Mouse (Mus musculus): ENCODE data around the gene Prkd2. TPM values are rescaled to one million over a fixed set of nuclear protein-coding genes. Genes with fewer than 3 reads are reported as not detected.

Prkd2 gene
- total RNA-seq (2014; rRNA removed) (4.3 and 5.4 TPM in 2 replicates), polyA plus RNA-seq (2015; fragmentation: Nextera tagmentation; extraction: Ambion mirVana) (4.3 and 4.8 TPM in 2 replicates)

- H3K4me3 ChIP-seq (ENCODE audit: low read length) = peak within 1 kb of the TSS; percentile 59
- H3K27ac ChIP-seq = peak within 1 kb of the TSS; percentile 58; the same call in 1 of the 2 replicates
- peak within 1 kb of the TSS; percentile 96 for H3K4me2 ChIP-seq (ENCODE audit: low read depth, low read length)
- no peaks in the 10 kb centered on the region for H3K9me3 ChIP-seq (ENCODE audit: low read length)
- DNase-seq (ENCODE audit: low spot score) (peak; percentile 92), ATAC-seq (peak; percentile 88)
- WGBS = 3% methylated on average over 32 of the region's 32 CpGs
- peak within 1 kb of the TSS; percentile 53 for H3K9ac ChIP-seq (replicated peaks; ENCODE audit: low read length)
- no peaks in the 10 kb centered on the region for H3K27me3 ChIP-seq (ENCODE audit: insufficient read depth, low read length)
- H3K4me1 ChIP-seq (ENCODE audit: insufficient read depth, low read length) = peaks cover 11% of the 10 kb centered on the region; the same call in 1 of the 2 replicates
- no peak for TF ChIP-seq CTCF (IDR thresholded peaks at IDR 0.05; ENCODE audit: low read depth)
- peaks cover 29% of the 10 kb centered on the region for H3K36me3 ChIP-seq (ENCODE audit: insufficient read depth, low read length)
Observed at GRCm38 (mm10) chr7:16842645-16843063, at the start of gene Prkd2. Prkd2 (plus strand) TSS chr7:16842902.

DNA sequence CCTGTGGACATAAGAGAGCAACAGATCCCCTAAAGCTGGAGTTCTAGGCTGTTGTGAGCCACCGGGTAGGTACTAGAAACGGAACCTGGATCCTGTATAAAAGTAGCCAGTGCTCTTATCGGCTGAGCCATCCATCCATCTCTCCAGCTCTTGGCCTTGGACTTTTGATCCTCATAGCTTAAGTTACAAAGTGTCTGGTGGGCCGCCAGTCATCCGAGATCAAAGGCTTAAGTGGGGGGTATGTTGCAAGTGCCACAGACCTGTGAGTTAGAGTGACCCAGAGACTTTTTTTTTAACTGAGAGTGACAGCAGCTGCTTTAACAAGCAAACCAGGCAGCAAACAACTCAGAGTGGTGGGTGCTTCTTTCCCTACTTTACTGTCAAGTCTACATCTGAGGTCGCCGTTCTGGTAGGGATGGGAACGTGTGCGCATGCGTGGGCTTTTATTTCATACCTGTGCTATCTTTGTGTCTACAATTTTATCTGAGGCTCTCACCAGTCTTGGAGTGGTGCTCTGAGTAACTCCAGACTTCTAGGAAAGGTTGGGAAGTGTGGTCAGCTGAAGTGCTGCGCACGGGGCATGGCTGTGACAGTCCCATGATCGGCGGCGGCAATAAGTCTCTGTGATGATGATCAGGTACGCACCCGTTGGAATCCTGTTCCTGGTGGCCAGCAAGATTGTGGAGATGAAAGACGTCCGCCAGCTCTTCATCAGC lies 49.5 kb upstream of the Prkd2 start:
- ATAC-seq (no peak), DNase-seq (ENCODE audit: low spot score) (no peak)
- Histone ChIP-seq H3K36me3 (ENCODE audit: insufficient read depth, low read length) (no peaks in the 10 kb centered on the region; the same call in 1 of the 2 replicates), H3K4me2 (ENCODE audit: low read depth, low read length) (no peak overlapping the region), H3K9me3 (ENCODE audit: low read length) (no peaks in the 10 kb centered on the region), H3K27me3 (ENCODE audit: insufficient read depth, low read length) (no peaks in the 10 kb centered on the region), H3K4me1 (ENCODE audit: insufficient read depth, low read length) (no peaks in the 10 kb centered on the region), H3K4me3 (ENCODE audit: low read length) (no peak overlapping the region), H3K9ac (replicated peaks; ENCODE audit: low read length) (no peak overlapping the region), H3K27ac (no peak overlapping the region)
- 96% methylated on average over 19 of the region's 19 CpGs for WGBS
- no peak for TF ChIP-seq CTCF (IDR thresholded peaks at IDR 0.05; ENCODE audit: low read depth)

DNA sequence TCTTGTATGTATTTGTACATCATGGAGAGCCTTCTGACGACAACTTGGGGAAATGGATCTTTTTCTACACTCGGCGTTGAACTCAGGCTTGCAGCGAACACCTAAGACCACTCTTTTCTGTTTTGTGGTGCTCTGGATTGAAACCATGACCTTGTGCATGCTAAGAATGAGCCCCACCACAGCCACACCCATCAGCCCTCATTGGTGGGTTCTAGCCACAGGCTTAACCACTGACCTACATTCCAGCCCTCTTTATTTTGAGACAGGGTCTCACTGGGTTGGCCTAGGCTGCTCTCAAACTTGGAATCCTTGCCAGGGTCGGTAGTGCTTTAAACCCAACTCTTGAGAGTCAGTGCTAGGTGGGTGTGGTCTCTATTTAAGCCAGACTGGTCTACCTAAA lies 47.8 kb upstream of the Prkd2 start:
- no peak overlapping the region for H3K4me2 ChIP-seq (ENCODE audit: low read depth, low read length)
- no peak overlapping the region for H3K27ac ChIP-seq
- H3K36me3 ChIP-seq (ENCODE audit: insufficient read depth, low read length) = no peaks in the 10 kb centered on the region; the same call in 1 of the 2 replicates
- DNase-seq (ENCODE audit: low spot score) (no peak), ATAC-seq (no peak)
- H3K4me1 ChIP-seq (ENCODE audit: insufficient read depth, low read length) = no peaks in the 10 kb centered on the region
- H3K9ac ChIP-seq (replicated peaks; ENCODE audit: low read length) = no peak overlapping the region
- H3K4me3 ChIP-seq (ENCODE audit: low read length) = no peak overlapping the region
- no peaks in the 10 kb centered on the region for H3K27me3 ChIP-seq (ENCODE audit: insufficient read depth, low read length)
- no peaks in the 10 kb centered on the region for H3K9me3 ChIP-seq (ENCODE audit: low read length)
- TF ChIP-seq CTCF (IDR thresholded peaks at IDR 0.05; ENCODE audit: low read depth) = no peak
- 92% methylated on average over 5 of the region's 5 CpGs for WGBS

DNA sequence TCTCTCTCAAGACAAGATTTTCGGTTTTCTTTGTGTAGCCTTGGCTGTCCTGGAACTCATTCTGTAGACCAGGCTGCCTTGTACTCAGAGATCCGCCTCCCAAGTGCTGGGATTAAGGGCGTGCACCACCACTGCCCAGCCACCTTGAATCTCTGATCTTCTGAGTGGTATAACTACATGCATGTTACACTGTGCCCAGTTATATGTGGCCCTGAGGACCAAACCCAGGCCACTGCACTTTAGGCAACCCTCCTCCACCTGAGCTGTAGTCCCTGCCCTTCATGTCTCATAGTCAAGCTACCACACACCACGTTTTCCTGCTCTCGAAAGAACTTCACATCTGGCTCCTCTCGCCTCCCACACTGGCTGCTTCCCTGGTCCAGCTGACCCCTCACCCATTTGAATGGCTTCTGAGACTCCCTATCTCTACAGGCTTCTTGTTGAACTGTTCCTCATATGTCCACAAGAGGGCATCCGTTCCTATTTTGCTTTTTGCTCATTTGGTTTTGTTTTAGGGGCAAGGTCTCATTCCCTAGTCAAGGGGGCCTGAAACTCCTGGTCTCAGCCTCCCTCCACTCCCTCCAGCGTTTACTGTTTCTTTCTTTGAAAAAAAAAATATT lies 38.2 kb upstream of the Prkd2 start:
- Histone ChIP-seq H3K4me1 (ENCODE audit: insufficient read depth, low read length) (no peaks in the 10 kb centered on the region), H3K27me3 (ENCODE audit: insufficient read depth, low read length) (no peaks in the 10 kb centered on the region), H3K9me3 (ENCODE audit: low read length) (no peaks in the 10 kb centered on the region), H3K36me3 (ENCODE audit: insufficient read depth, low read length) (0 out of 2 replicates have a peak, but pooled peaks cover 2% of the 10 kb centered on the region), H3K4me2 (ENCODE audit: low read depth, low read length) (no peak overlapping the region), H3K27ac (no peak overlapping the region), H3K9ac (replicated peaks; ENCODE audit: low read length) (no peak overlapping the region), H3K4me3 (ENCODE audit: low read length) (no peak overlapping the region)
- peak; percentile 79 for TF ChIP-seq CTCF (IDR thresholded peaks at IDR 0.05; ENCODE audit: low read depth)
- WGBS = 31% methylated on average over 8 of the region's 8 CpGs
- peak; percentile 25; the same call in 1 of the 2 replicates for ATAC-seq
- DNase-seq (ENCODE audit: low spot score) = peak; percentile 55

DNA sequence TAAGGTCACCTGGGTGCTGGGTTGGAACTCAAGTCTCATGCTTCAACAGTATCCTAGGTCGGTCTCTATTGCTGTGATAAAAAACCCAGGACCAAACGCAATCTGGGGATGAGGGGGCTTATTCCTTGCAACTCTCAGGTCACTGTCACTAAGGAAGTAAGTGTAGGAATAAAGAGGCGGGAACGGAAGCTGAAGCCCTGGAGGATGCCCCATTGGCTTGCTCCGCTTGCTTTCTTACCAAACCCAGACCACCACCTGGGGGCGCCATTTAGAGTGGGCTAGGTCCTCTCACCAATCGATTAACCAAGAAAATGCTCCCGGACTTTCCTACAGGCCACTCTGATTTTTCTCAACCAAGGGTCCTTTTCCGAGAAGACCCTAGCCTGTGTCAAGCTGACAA lies 34.8 kb upstream of the Prkd2 start:
- 89% methylated on average over 9 of the region's 9 CpGs for WGBS
- no peak overlapping the region for H3K4me2 ChIP-seq (ENCODE audit: low read depth, low read length)
- H3K36me3 ChIP-seq (ENCODE audit: insufficient read depth, low read length) = 0 out of 2 replicates have a peak, but pooled peaks cover 2% of the 10 kb centered on the region
- H3K27ac ChIP-seq = no peak overlapping the region
- ATAC-seq (no peak), DNase-seq (ENCODE audit: low spot score) (peak; percentile 10)
- H3K27me3 ChIP-seq (ENCODE audit: insufficient read depth, low read length) = no peaks in the 10 kb centered on the region
- H3K9ac ChIP-seq (replicated peaks; ENCODE audit: low read length) = no peak overlapping the region
- H3K4me1 ChIP-seq (ENCODE audit: insufficient read depth, low read length) = no peaks in the 10 kb centered on the region
- H3K9me3 ChIP-seq (ENCODE audit: low read length) = no peaks in the 10 kb centered on the region
- TF ChIP-seq CTCF (IDR thresholded peaks at IDR 0.05; ENCODE audit: low read depth) = peak; percentile 23; the same call in 1 of the 2 replicates
- H3K4me3 ChIP-seq (ENCODE audit: low read length) = no peak overlapping the region

DNA sequence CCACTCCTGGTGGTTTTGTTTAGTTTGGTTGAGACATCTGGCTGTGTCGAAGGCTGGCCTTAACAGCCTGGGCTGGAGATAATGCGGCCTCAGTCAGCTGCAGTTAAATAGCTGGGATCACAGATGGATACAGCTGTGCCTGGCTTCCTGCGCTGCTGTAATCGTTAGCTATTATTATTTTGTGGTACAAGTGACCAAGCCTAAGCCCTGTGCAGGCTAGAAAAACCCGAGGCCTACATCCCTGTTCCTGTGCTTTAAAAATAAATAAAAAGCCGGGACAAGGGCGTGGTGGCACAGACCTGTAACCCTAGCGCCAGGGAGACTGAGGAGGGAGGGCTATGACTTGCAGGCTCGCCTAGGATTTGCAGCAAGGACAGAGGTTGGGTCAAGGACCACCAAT lies 34.1 kb upstream of the Prkd2 start:
- H3K27ac ChIP-seq = no peak overlapping the region
- no peak for DNase-seq (ENCODE audit: low spot score)
- no peak overlapping the region for H3K4me2 ChIP-seq (ENCODE audit: low read depth, low read length)
- no peaks in the 10 kb centered on the region for H3K9me3 ChIP-seq (ENCODE audit: low read length)
- no peaks in the 10 kb centered on the region for H3K4me1 ChIP-seq (ENCODE audit: insufficient read depth, low read length)
- H3K4me3 ChIP-seq (ENCODE audit: low read length) = no peak overlapping the region
- 86% methylated on average over 9 of the region's 9 CpGs for WGBS
- 0 out of 2 replicates have a peak, but pooled peaks cover 2% of the 10 kb centered on the region for H3K36me3 ChIP-seq (ENCODE audit: insufficient read depth, low read length)
- H3K9ac ChIP-seq (replicated peaks; ENCODE audit: low read length) = no peak overlapping the region
- TF ChIP-seq CTCF (IDR thresholded peaks at IDR 0.05; ENCODE audit: low read depth) = no peak
- no peak for ATAC-seq
- H3K27me3 ChIP-seq (ENCODE audit: insufficient read depth, low read length) = no peaks in the 10 kb centered on the region
